Mouse (Mus musculus): ENCODE measurements at regions not wholly inside any gene's neighbourhood (a gene's known extent, or its start where the extent isn't known, plus 50 kb on each side); places are given as distances from the start of the nearest gene placed in this dataset.

GRCm38 (mm10) chr1:67477966-67478365 is 355.1 kb downstream of the Cps1 start:
- Histone ChIP-seq H3K27me3 (replicated peaks; ENCODE audit: control insufficient read depth, insufficient read depth, low read length) (no peaks in the 10 kb centered on the region), H3K4me1 (replicated peaks; ENCODE audit: control insufficient read depth, insufficient read depth, low read length) (no peaks in the 10 kb centered on the region), H3K9me3 (ENCODE audit: control insufficient read depth) (no peaks in the 10 kb centered on the region), H3K27ac (ENCODE audit: low read depth, low read length) (no peak overlapping the region), H3K36me3 (ENCODE audit: control insufficient read depth, insufficient read depth) (no peaks in the 10 kb centered on the region), H3K4me3 (ENCODE audit: low read depth, low read length) (no peak overlapping the region), H3K4me2 (replicated peaks; ENCODE audit: low read depth) (no peak overlapping the region), H3K9ac (ENCODE audit: low read depth, low read length) (no peak overlapping the region)
- peak; percentile 45 for TF ChIP-seq CTCF (IDR thresholded peaks at IDR 0.05; ENCODE audit: low read depth)
- 90% methylated on average over 3 of the region's 3 CpGs for WGBS
- no peak for ATAC-seq

DNA sequence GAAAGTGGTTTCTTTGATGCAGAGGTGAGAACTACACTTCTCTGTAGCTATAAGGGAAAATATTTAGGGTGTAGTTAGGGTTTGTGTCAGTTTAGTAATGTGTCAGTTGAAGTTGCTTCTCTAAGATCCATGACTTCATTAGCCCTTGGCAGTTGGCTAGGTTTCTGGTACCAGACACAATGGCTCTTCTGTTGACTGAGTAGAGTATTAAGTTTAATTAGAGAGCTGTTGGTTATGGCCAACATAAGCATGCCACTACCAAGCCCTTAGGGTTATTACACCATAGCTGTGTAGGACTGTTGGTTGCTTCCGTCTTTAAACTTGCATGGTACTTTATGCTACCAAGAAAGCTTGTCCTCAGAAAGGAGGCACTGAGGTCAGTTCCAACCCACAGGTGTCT is 359.1 kb downstream of the Cps1 start:
- no peak for ATAC-seq
- Histone ChIP-seq H3K36me3 (ENCODE audit: control insufficient read depth, insufficient read depth) (no peaks in the 10 kb centered on the region), H3K4me2 (replicated peaks; ENCODE audit: low read depth) (no peak overlapping the region), H3K9me3 (ENCODE audit: control insufficient read depth) (no peaks in the 10 kb centered on the region), H3K4me3 (ENCODE audit: low read depth, low read length) (no peak overlapping the region), H3K27ac (ENCODE audit: low read depth, low read length) (no peak overlapping the region), H3K4me1 (replicated peaks; ENCODE audit: control insufficient read depth, insufficient read depth, low read length) (no peaks in the 10 kb centered on the region), H3K27me3 (replicated peaks; ENCODE audit: control insufficient read depth, insufficient read depth, low read length) (no peaks in the 10 kb centered on the region), H3K9ac (ENCODE audit: low read depth, low read length) (no peak overlapping the region)
- no peak for TF ChIP-seq CTCF (IDR thresholded peaks at IDR 0.05; ENCODE audit: low read depth)
- WGBS, result 88% methylated on average over 1 of the region's 1 CpGs

- 80% methylated on average over 3 of the region's 3 CpGs for WGBS
Measured at GRCm38 (mm10) chr1:67504140-67504539, 381.3 kb downstream of the Cps1 start.

GRCm38 (mm10) chr1:67505746-67506145 is 382.9 kb downstream of the Cps1 start:
- 78% methylated on average over 2 of the region's 2 CpGs for WGBS
- Histone ChIP-seq H3K4me3 (ENCODE audit: low read depth, low read length) (no peak overlapping the region), H3K9ac (ENCODE audit: low read depth, low read length) (no peak overlapping the region), H3K27ac (ENCODE audit: low read depth, low read length) (no peak overlapping the region), H3K4me2 (replicated peaks; ENCODE audit: low read depth) (no peak overlapping the region), H3K4me1 (replicated peaks; ENCODE audit: control insufficient read depth, insufficient read depth, low read length) (no peaks in the 10 kb centered on the region), H3K9me3 (ENCODE audit: control insufficient read depth) (no peaks in the 10 kb centered on the region), H3K36me3 (ENCODE audit: control insufficient read depth, insufficient read depth) (no peaks in the 10 kb centered on the region), H3K27me3 (replicated peaks; ENCODE audit: control insufficient read depth, insufficient read depth, low read length) (no peaks in the 10 kb centered on the region)
- ATAC-seq, result no peak
- TF ChIP-seq CTCF (IDR thresholded peaks at IDR 0.05; ENCODE audit: low read depth), result no peak

More at GRCm38 (mm10) chr1:67504140-67504539, 381.3 kb downstream of the Cps1 start:
- ATAC-seq, result no peak
- no peak for TF ChIP-seq CTCF (IDR thresholded peaks at IDR 0.05; ENCODE audit: low read depth)
- Histone ChIP-seq H3K4me2 (replicated peaks; ENCODE audit: low read depth) (no peak overlapping the region), H3K27me3 (replicated peaks; ENCODE audit: control insufficient read depth, insufficient read depth, low read length) (no peaks in the 10 kb centered on the region), H3K9ac (ENCODE audit: low read depth, low read length) (no peak overlapping the region), H3K4me1 (replicated peaks; ENCODE audit: control insufficient read depth, insufficient read depth, low read length) (no peaks in the 10 kb centered on the region), H3K4me3 (ENCODE audit: low read depth, low read length) (no peak overlapping the region), H3K9me3 (ENCODE audit: control insufficient read depth) (no peaks in the 10 kb centered on the region), H3K27ac (ENCODE audit: low read depth, low read length) (no peak overlapping the region), H3K36me3 (ENCODE audit: control insufficient read depth, insufficient read depth) (no peaks in the 10 kb centered on the region)

- Histone ChIP-seq H3K4me2 (replicated peaks; ENCODE audit: low read depth) (no peak overlapping the region), H3K9ac (ENCODE audit: low read depth, low read length) (no peak overlapping the region), H3K4me1 (replicated peaks; ENCODE audit: control insufficient read depth, insufficient read depth, low read length) (no peaks in the 10 kb centered on the region), H3K4me3 (ENCODE audit: low read depth, low read length) (no peak overlapping the region), H3K9me3 (ENCODE audit: control insufficient read depth) (no peaks in the 10 kb centered on the region), H3K27me3 (replicated peaks; ENCODE audit: control insufficient read depth, insufficient read depth, low read length) (no peaks in the 10 kb centered on the region), H3K27ac (ENCODE audit: low read depth, low read length) (no peak overlapping the region), H3K36me3 (ENCODE audit: control insufficient read depth, insufficient read depth) (no peaks in the 10 kb centered on the region)
- WGBS, result 65% methylated on average over 3 of the region's 3 CpGs
- TF ChIP-seq CTCF (IDR thresholded peaks at IDR 0.05; ENCODE audit: low read depth), result no peak
- no peak for ATAC-seq
Measured at GRCm38 (mm10) chr1:67518295-67518694, 395.5 kb downstream of the Cps1 start.

DNA sequence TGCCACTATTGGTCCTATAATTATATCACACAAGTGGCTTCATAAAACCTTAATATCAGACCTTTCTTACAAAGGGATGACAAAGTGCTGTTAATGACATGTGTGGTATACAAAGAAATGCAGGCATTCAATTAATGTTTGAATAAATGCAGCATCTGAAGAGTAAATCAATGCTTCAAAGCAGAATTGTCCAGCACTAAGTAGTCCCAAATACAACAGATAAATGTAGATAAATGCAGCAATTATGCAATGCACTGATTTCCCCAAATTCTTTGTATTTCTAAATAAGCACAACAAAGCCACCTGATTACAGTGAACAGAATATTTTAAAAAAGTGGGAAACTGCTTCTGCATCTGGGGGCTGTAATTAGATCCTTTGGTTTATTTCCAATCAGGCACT is 435.9 kb downstream of the Cps1 start:
- TF ChIP-seq CTCF (IDR thresholded peaks at IDR 0.05; ENCODE audit: low read depth), result no peak
- no peak overlapping the region for H3K4me2 ChIP-seq (replicated peaks; ENCODE audit: low read depth)

DNA sequence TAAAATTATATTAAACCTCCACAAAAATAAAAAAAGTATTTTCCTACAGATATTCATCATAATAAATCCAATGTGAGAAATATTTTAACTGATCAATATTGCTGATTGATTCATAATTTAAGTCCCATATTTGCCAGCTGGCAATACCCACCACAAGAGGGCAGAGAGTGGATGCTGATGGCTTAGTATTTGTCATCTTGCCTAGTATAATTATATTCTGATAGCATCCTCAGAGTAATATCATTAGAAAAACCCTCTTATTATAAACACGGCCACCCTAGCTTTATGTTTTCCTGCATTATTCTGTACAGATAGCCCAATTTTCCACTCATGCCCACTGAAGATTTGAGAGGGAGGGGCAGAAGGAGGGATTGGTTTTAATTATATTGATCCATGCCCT is 436.4 kb downstream of the Cps1 start:
- 75% methylated on average over 1 of the region's 1 CpGs for WGBS
- ATAC-seq, result no peak
- no peaks in the 10 kb centered on the region for H3K36me3 ChIP-seq (ENCODE audit: control insufficient read depth, insufficient read depth)

More for the DNA sequence above, 435.9 kb downstream of the Cps1 start:
- Histone ChIP-seq H3K4me3 (ENCODE audit: low read depth, low read length) (no peak overlapping the region), H3K27ac (ENCODE audit: low read depth, low read length) (no peak overlapping the region), H3K36me3 (ENCODE audit: control insufficient read depth, insufficient read depth) (no peaks in the 10 kb centered on the region), H3K27me3 (replicated peaks; ENCODE audit: control insufficient read depth, insufficient read depth, low read length) (no peaks in the 10 kb centered on the region), H3K4me1 (replicated peaks; ENCODE audit: control insufficient read depth, insufficient read depth, low read length) (no peaks in the 10 kb centered on the region), H3K9me3 (ENCODE audit: control insufficient read depth) (no peaks in the 10 kb centered on the region), H3K9ac (ENCODE audit: low read depth, low read length) (no peak overlapping the region)
- no peak for ATAC-seq

More for the DNA sequence above, 436.4 kb downstream of the Cps1 start:
- no peak overlapping the region for H3K27ac ChIP-seq (ENCODE audit: low read depth, low read length)
- H3K9me3 ChIP-seq (ENCODE audit: control insufficient read depth), result no peaks in the 10 kb centered on the region
- no peak overlapping the region for H3K9ac ChIP-seq (ENCODE audit: low read depth, low read length)
- no peak overlapping the region for H3K4me3 ChIP-seq (ENCODE audit: low read depth, low read length)
- H3K27me3 ChIP-seq (replicated peaks; ENCODE audit: control insufficient read depth, insufficient read depth, low read length), result no peaks in the 10 kb centered on the region
- H3K4me1 ChIP-seq (replicated peaks; ENCODE audit: control insufficient read depth, insufficient read depth, low read length), result no peaks in the 10 kb centered on the region
- no peak for TF ChIP-seq CTCF (IDR thresholded peaks at IDR 0.05; ENCODE audit: low read depth)
- no peak overlapping the region for H3K4me2 ChIP-seq (replicated peaks; ENCODE audit: low read depth)

Measured in intestine, postnatal 0 days (tissue).